Mouse (Mus musculus) lung, postnatal 10 days (tissue): ENCODE results near the gene Gm49380.
A peak's percentile ranks its signal among the peaks of the same experiment; 100 is the strongest.
"Not testable (repeated sequence)": the region's sequence is repeated elsewhere in the genome, so short reads cannot be mapped to it uniquely, and the experiment has no call there.

Experiments used
- DNase-seq: peaks from one replicate; pipeline ENCODE4 v3.0.0; 2021

The Gm49380 gene

GRCm38 (mm10) chr9:44124317-44124716, 11.0 kb upstream of the Gm49380 start:
- no peak for DNase-seq

DNA sequence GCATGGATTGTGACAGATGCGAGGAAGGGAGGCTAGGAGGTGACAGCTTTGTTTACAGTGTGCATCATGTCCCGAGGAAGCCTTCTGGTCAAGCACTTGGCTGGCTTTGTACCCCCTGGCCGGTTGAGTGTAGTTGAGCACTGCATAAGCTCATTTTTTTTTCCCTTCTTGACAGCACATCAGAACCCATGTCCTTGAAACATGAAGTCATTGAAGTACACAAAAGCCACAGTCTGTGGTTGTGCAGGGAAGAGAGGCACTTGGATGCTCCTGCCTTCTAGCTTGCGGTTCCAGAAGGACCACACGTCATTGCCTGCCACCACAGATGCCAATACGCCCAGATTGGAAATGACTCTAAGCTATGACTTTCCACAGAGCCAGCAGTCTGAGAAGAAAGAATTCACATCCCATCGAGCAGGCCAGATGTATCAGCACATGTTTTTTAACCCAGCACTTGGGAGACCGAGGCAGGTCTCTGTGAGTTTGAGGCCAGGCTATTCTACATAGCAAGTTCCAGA, 6.7 kb upstream of the Gm49380 start:
- no peak for DNase-seq

GRCm38 (mm10) chr9:44119011-44119410, 5.7 kb upstream of the Gm49380 start:
- peak; percentile 47 for DNase-seq

- no peak for DNase-seq
Measured at GRCm38 (mm10) chr9:44116182-44116581, 2.9 kb upstream of the Gm49380 start.

DNA sequence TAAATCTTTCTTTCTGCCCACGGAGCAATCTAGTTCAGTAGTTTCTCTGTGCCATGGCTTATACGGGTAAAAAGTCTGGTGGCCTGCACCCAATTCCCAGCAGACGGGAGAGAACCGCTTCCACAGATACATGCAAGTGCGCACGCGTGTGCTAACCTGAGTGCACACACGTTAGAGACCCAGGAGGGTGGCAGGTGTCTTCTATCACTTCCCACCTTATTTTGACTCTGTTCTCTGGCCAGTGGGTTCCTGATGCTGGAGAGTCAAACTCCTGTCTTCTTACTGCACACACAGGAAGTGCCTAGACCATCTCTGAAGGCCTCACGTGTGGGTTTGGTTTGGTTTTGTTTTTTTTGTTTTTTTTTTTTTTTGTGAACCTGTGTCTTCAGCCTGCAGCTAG, 2.3 kb upstream of the Gm49380 start:
- DNase-seq = no peak

DNA sequence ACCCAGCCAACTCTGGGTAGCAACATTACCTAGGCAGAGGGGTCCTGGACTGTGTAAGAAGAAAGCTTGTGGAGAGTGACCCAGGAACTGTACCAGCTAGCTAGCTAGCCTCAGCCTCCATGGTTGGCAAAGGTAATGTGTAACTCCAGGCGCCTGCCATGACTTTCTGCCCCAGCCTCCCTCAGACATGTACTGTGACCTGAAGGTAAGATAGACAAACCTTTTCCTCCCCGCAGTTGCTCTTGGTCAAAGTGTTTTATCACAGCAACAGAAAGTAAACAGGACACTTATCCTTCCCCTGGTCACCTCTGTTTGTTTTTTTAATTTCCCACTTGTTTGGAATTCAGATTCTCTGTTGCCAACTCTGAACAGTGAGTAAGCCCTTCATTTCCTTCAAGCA, 1.2 kb upstream of the Gm49380 start:
- no peak for DNase-seq

GRCm38 (mm10) chr9:44111909-44112308, 1.4 kb downstream of the Gm49380 start:
- not testable (repeated sequence) for DNase-seq

GRCm38 (mm10) chr9:44109360-44110095, 3.8 kb downstream of the Gm49380 start:
- peak; percentile 87 for DNase-seq

DNA sequence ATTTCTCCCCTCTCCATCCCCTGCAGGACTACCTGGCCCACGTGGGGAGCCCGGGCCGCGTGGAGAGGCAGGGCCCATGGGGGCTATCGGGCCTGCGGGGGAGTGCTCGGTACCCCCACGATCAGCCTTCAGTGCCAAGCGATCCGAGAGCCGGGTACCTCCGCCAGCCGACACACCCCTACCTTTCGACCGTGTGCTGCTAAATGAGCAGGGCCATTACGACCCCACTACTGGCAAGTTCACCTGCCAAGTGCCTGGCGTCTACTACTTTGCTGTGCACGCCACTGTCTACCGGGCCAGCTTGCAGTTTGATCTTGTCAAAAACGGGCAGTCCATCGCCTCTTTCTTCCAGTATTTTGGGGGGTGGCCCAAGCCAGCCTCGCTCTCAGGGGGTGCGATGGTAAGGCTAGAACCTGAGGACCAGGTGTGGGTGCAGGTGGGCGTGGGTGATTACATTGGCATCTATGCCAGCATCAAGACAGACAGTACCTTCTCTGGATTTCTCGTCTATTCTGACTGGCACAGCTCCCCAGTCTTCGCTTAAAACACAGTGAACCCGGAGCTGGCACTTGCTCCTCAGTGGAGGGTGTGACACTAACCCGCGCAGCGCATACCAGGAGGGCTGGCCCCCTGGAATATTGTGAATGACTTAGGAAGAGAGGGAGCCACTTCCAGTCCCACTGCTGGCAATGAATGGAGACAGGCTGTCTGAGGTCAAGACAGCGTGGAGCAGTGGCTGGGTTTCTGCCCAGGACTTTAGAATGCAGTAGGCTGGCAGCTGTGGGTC, 4.8 kb downstream of the Gm49380 start:
- DNase-seq = no peak

GRCm38 (mm10) chr9:44107557-44108179, 5.6 kb downstream of the Gm49380 start:
- DNase-seq = peak; percentile 76

- DNase-seq = peak; percentile 97
Measured at GRCm38 (mm10) chr9:44107110-44107509, 6.2 kb downstream of the Gm49380 start, which contains the start of gene C1qtnf5. TSS of gene C1qtnf5 (plus strand) at chr9:44107245.

DNA sequence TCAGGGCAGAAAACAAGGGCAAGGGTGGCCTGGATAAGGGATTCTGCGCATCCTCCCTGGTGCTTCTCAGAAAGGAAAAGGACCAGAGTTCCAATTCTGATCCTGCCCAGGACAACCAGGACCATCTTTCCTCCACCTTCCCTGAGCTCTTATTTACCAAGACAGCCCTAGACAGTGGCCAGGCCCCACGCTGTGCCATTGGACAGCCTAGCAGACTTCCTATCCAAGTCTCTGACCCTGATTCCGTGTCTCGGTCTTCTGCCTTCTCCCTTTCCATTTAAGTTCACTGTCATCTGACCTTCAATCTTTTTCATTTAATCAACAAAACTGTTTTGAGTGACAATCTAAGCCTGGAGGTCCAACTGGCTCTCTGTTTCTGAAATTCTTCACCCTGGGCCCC, 6.7 kb downstream of the Gm49380 start:
- DNase-seq = no peak

DNA sequence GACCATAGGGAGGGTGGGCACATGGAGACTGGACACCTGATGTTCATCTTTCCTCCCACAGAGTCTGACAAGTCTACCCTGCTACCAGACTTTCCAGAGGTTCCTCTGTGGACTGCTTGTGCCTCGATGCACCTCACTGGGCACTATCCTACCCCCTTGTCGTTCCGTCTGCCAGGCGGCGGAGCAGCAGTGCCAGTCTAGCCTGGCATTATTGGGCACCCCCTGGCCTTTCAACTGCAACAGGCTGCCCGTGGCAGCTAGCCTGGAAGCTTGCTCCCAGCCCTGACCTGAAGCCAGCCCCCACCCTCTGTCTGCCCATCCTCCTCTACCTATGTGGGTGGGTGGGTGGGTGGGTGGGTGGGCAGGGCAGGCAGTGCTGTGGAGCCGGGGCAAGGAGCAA, 7.1 kb downstream of the Gm49380 start:
- no peak for DNase-seq

- DNase-seq = no peak
Measured at GRCm38 (mm10) chr9:44105781-44106180, 7.5 kb downstream of the Gm49380 start.

- DNase-seq = no peak
Measured at GRCm38 (mm10) chr9:44104881-44105280, 8.4 kb downstream of the Gm49380 start.

DNA sequence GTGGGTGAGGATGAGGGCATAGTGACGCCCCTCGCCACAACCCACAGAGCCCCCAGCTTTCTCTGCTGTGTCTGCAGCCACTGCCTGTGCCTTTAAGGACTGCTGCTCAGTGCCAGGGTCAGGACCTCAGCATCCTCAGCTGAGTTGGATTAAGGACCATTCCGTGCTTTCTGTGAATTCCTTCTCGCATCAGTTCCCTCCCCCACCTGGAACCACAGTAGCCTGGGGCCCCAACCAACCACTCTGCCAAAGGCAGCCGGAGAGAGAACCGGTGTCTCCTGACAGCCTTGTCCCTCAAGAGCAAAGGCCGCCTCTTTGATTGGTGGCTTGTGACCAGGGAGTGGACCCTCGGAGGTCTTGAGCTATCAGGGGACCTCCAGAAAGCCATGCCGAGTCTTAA, 11.8 kb downstream of the Gm49380 start, which contains the start of gene Mfrp:
Gene Mfrp, plus strand, starts transcription at position 240 of the 400 bp plus-strand sequence.
- DNase-seq = no peak

DNA sequence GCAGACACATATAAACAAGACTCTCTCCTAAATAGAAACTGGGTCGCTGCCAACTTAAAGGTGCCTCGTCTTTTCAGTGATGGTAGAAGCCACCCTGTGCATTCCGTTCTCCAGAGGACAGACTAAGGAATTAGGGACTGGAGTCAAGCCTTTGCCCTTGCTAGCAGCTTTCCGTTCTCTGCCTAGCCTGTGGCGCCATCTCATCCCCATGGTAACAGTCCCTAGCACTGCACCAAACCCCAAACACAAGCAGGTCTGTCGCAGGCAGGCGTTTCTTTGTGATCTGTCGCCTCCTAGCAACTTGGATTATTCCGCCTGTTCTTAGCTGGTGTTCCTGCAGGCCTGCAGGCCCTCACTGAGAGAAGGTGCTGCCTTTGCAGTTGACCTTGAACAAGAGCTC, 16.8 kb downstream of the Gm49380 start:
- no peak for DNase-seq

- no peak for DNase-seq
Measured at GRCm38 (mm10) chr9:44095781-44096180, 17.5 kb downstream of the Gm49380 start.

DNA sequence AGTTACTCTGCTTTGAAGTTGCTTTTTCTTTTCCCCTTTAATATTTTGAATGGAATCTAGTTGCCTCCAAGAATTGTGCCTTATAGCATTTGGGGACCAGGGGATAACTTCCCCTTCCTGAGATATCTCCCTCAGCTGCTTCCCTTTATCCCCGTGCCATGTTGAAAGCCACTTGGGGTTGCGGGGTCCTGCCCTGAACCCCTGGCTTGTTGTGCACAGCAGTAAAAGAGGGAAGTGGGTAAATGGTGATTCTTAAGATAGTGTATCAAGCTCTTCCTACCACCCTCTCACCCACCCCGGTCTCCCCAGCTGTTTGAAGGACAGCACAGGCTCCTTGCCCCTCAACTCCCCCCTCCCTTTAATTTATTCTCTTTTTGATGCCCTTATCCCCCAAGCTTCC, 18.6 kb downstream of the Gm49380 start:
- DNase-seq = no peak

GRCm38 (mm10) chr9:44093612-44094503, 19.4 kb downstream of the Gm49380 start:
- DNase-seq = peak; percentile 85

DNA sequence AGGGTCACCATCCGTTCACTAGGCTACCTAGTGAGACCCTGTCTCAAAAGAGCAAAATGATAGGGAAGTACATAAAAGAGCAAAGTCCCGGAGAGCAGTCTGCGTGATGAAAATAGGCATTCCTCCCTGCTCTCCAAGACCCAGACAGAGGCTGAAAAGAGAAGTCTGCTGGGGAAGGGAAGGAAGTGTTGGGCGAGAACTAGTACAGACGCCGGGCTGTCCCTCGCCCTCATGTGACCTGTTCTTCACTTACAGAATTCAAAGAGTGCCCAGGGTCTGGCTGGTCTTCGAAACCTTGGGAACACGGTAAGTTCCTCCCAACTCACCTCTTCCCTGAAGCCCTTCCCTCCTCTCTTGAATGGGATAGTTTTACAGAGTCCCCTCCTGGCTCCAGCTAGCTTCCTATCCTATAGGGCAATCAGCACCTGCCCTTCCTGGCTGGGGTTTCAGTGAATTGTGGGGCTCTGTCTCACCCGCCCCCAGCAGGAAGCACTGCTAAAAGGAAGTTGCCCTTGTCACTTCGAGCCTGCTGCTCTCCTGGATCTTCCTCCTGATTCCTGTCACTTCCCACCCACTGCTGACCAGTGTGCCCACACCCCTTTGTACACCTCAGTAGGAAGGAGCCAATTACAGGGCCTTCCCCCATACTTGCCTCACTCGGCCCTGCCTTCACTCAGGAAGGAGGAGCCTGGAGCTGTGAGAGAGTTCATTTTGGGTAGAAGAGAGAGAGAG, 24.3 kb downstream of the Gm49380 start:
- no peak for DNase-seq
